Mouse (Mus musculus): ENCODE results near the gene Stard10.

The Stard10 gene

DNA sequence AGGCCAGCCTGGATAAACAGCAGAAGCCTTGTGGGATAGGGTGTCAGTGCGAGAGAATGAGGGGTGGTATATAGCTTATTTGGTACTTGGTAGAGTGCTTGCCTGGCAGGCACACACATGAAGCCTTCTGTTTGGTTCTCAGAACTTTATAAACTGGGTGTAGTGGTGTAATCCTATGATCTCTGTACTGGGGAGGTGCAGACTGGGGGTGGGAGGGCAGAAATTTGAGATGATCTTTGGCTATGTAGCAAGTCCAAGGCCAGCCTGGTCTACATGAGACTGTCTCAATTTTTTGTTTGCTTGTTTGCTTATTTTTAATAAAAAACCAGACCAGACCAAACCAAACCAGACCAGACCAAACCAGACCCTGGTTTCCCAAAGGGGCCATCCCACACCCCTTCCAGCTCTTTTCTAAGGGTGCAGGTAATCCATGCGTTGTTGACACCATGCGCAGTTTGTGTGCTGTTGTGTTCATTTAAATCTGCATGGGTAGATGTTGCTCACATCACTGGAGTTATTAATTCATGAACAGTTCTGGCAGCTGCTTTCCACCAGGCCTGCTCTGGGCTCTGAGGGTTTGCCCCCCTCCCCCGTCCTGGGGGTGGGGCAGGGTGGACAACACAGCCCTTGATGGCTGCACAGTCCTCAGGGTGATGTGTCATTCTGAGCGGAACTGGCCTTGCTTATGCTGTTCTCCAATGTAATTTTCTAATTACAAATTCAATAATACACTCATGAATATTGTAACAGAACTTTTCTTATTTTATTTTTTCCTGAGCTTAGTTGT lies 15.4 kb downstream of the Stard10 start:
- DNase-seq = no peak

DNA sequence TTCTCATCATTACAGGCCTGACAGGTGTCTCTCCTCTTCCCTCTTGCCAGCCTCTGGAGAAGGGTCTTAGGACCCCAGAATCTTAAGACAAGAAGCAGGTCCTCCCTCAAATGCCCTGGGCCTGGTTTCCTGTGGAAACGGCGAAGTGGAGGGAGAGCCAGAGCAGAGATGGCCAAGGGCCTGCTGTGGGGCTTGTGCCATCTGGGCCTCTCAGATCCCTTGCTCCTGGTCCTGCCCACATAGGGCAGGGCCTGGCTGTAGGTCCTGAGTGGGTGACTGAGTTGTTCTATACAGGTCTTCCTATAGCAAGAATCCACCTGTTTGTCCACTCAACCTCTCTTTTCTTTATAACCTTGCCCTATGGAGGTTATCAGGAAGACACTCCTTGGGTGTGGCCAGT lies 18.3 kb downstream of the Stard10 start:
- DNase-seq = no peak

GRCm38 (mm10) chr7:101336686-101337085 lies 19.8 kb downstream of the Stard10 start:
- DNase-seq = no peak

- DNase-seq = no peak
Measured at GRCm38 (mm10) chr7:101337401-101337800, 20.5 kb downstream of the Stard10 start.

- no peak for DNase-seq
Measured at GRCm38 (mm10) chr7:101341405-101341804, 24.5 kb downstream of the Stard10 start.

GRCm38 (mm10) chr7:101343135-101343534 lies 26.2 kb downstream of the Stard10 start:
- no peak for DNase-seq

GRCm38 (mm10) chr7:101344892-101345291 lies 28.0 kb downstream of the Stard10 start:
- DNase-seq = no peak

- no peak for DNase-seq
Measured at GRCm38 (mm10) chr7:101346991-101347390, 30.1 kb downstream of the Stard10 start.

GRCm38 (mm10) chr7:101347767-101348270 lies 30.9 kb downstream of the Stard10 start, which contains the start of gene Arap1:
Arap1 (plus strand) TSS chr7:101348067.
- DNase-seq = peak; percentile 30

DNA sequence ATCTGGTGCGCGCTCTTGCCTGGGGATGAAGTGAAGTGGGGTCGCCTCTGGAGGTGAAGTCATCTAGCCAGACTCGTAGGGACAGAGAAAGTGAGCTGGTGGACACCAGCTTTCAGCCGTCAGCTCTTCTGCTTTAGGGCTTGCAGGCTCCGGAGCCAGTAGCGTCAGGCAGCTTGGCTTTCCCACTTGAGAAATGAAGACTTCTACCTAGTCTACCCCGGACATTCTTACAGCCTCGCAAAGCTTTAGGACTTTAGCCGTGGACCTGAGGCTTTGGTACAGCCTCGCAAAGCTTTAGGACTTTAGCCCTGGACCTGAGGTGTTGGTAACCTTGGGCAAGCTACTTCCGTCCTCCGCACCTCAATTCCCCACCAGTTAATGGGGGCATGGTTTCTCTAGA lies 31.4 kb downstream of the Stard10 start:
- DNase-seq = no peak

DNA sequence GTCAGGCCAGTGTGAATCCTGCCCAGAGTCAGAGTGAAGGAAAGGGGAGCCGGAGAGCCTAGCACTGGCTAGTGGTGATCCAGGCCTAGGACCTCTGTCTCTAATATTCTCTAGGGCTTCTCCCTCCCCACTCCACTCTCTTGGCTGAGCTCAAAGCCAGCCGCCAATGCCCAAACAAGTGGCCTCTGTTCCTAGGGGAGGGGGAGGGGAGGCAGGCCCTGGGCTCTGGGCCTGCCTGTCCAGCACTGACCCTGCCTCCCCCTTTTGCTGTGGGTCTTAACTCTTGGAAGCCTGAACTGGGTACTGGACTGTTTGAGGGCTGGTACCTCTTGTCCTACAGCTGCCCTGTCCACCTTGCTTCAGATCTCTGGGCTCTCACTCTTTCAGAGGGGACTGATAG lies 33.0 kb downstream of the Stard10 start:
- DNase-seq = peak; percentile 56

GRCm38 (mm10) chr7:101352404-101352803 lies 35.5 kb downstream of the Stard10 start:
- no peak for DNase-seq

DNA sequence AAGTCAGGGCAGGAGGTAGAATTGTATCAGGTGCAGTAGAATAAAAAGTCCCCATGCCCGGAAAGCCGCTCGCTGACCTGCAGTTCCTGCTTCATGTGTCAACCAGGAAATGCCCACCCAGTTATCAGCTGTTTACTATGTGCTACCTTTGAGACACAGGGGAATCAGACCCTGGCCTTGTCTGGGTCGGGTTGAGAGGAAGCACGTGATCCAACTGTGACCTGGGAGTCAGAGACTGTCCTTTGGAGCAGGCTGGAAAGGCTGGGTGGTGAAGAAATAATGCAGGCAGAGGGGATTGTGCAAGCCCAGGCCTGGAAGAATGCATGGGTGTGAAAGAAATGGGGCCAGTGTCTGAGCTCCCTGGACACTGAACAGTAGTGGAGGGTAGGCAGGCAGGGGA lies 37.5 kb downstream of the Stard10 start:
- no peak for DNase-seq

GRCm38 (mm10) chr7:101355551-101356100 lies 38.7 kb downstream of the Stard10 start:
- DNase-seq = no peak

GRCm38 (mm10) chr7:101356868-101357267 lies 40.0 kb downstream of the Stard10 start:
- DNase-seq = no peak

DNA sequence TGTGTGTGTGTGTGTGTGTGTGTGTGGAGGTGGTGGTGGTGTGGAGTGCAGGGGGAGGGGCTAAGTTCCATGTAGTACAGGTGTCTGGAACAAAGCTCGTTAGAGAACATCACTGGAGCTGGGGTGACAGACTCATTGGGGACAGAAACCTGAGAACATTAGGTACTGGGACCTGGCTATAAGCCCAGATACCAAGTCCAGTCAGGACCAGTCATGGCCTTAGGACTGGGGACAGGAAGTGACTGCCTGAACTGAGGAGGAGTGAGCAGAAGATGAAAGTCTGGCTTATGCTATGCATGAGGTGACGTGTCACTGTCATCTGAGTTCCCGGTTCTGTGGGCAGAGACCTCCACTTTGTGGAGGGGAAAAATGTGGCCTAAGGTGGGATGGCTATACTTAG lies 43.5 kb downstream of the Stard10 start:
- DNase-seq = no peak

GRCm38 (mm10) chr7:101361021-101361420 lies 44.1 kb downstream of the Stard10 start:
- no peak for DNase-seq

GRCm38 (mm10) chr7:101361767-101362166 lies 44.9 kb downstream of the Stard10 start:
- DNase-seq = no peak

- DNase-seq = no peak
Measured at GRCm38 (mm10) chr7:101362791-101363191, 45.9 kb downstream of the Stard10 start.

GRCm38 (mm10) chr7:101363914-101364313 lies 47.0 kb downstream of the Stard10 start:
- DNase-seq = no peak

DNA sequence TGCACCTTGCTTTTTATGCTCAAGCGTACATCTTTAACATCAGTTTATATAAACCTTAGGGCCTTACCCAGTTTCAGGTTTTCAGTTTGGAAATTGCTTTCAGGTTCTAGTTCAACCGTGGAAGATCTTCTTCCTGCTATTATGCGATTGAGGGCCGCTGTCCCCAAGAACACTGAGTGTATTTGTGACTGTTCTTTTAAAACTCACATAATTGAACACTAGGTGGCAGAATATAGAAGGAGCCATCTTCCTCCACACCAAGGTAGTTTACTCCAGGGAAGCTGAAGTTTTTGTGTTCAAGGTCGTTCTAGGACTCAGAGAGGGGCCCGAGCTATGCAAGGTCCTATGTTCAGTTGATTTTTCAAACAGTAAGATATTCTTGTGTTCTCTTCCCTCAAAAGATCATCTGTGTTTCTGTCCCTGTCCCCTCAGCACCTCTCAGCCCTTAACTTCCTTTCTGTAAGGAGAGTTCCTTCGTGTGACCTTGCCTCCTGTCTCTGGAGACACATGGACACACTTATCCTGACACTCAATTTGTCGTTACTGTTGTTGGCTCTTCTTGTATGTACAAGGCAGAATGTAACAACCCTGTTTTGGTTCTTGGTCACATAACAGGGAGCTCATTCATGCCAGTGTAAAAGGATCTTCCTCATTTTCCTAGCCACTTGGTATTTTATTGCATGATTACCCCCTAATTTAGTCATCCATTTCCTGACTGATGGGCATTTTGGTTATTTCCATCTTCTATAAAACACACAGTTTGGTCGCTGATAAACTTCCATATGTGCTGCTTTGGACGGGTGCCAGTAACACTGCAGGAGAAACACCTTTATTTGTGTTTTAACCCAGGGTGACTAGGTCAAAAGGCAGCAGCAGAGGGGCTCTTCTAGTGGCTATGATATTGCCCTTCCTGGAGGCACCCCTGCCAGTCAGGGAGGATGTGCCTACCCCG lies 51.3 kb downstream of the Stard10 start:
- DNase-seq = no peak

DNA sequence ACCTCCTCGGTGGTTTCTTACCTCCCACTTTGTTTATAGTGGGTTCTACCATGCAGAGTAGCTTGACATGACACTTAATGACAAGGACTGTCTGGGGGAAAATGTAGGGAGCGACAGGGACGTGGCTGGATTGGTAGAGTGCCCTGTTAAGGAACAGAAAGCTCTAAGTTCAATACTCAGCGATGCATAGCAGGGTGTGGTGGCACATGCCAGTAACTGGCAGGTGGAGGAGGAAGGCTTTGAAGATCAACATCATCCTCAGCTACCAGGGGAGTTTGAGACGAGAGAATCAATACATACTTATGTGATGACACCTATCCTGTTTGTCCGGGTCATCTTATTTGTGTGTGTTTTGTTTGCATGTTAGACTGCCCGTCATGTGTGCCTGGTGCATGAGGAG lies 52.8 kb downstream of the Stard10 start:
- DNase-seq = no peak

- DNase-seq = no peak
Measured at GRCm38 (mm10) chr7:101373082-101373481, 56.2 kb downstream of the Stard10 start.

All from right cerebral cortex, postnatal 14 days (tissue).